Mouse (Mus musculus) bone marrow macrophage, adult 2 months (primary cell): Measurements from ENCODE around the gene Smtnl2. TPM values are rescaled to one million over a fixed set of nuclear protein-coding genes. Genes with fewer than 3 reads are reported as not detected.

Source experiments
- H3K27ac ChIP-seq: 2 replicates; pipeline ENCODE4 v1.5.1; 2012; ENCODE audit warnings: low read depth, low read length; ENCODE audit not compliant: insufficient read depth
- H3K4me1 ChIP-seq: 2 replicates; pipeline ENCODE4 v1.6.1; 2012; ENCODE audit warnings: low read length; ENCODE audit not compliant: control insufficient read depth, insufficient read depth
- H3K4me3 ChIP-seq: 2 replicates; pipeline ENCODE4 v1.5.1; 2012; ENCODE audit warnings: mild to moderate bottlenecking, low read length, moderate library complexity; ENCODE audit not compliant: insufficient read depth
- CTCF ChIP-seq: IDR thresholded peaks from 2 replicates; pipeline ENCODE4 v1.5.1; 2012; ENCODE audit warnings: low read depth, mild to moderate bottlenecking, low read length, moderate library complexity
- POLR2A ChIP-seq: IDR thresholded peaks from 2 replicates; pipeline ENCODE4 v1.6.1; 2012; ENCODE audit warnings: mild to moderate bottlenecking, low read depth, low read length, borderline replicate concordance
- polyA plus RNA-seq: library from polyadenylated mRNA; stranded (reverse); fragments of >200 nt; gene quantifications from 2 replicates; pipeline ENCODE4 v1.2.4, GENCODE M21; 2012; ENCODE audit not compliant: missing spikeins, insufficient read depth, insufficient read length

Smtnl2 gene
- polyA plus RNA-seq, 1 experiment = not detected

- H3K27ac ChIP-seq = no peak overlapping the region
- no peak overlapping the region for H3K4me3 ChIP-seq
- no peaks in the 10 kb centered on the region for H3K4me1 ChIP-seq
- TF ChIP-seq POLR2A (no peak), CTCF (no peak)
These were observed 6.0 kb downstream of the Smtnl2 start for GRCm38 (mm10) chr11:72405532-72405931.

GRCm38 (mm10) chr11:72402969-72403368 lies 8.5 kb downstream of the Smtnl2 start:
- no peaks in the 10 kb centered on the region for H3K4me1 ChIP-seq
- TF ChIP-seq POLR2A = no peak
- no peak for TF ChIP-seq CTCF
- no peak overlapping the region for H3K4me3 ChIP-seq
- no peak overlapping the region for H3K27ac ChIP-seq

- no peaks in the 10 kb centered on the region for H3K4me1 ChIP-seq
- TF ChIP-seq POLR2A = no peak
- no peak for TF ChIP-seq CTCF
- no peak overlapping the region for H3K4me3 ChIP-seq
- no peak overlapping the region for H3K27ac ChIP-seq
These were observed 9.5 kb downstream of the Smtnl2 start for GRCm38 (mm10) chr11:72402017-72402416.

GRCm38 (mm10) chr11:72401068-72401467 lies 10.4 kb downstream of the Smtnl2 start:
- no peak overlapping the region for H3K27ac ChIP-seq
- no peak overlapping the region for H3K4me3 ChIP-seq
- TF ChIP-seq CTCF (no peak), POLR2A (no peak)
- no peaks in the 10 kb centered on the region for H3K4me1 ChIP-seq

- no peaks in the 10 kb centered on the region for H3K4me1 ChIP-seq
- no peak for TF ChIP-seq POLR2A
- no peak for TF ChIP-seq CTCF
These were observed 13.5 kb downstream of the Smtnl2 start for GRCm38 (mm10) chr11:72397811-72398525.

GRCm38 (mm10) chr11:72397072-72397471 lies 14.4 kb downstream of the Smtnl2 start:
- Histone ChIP-seq H3K4me1 (no peaks in the 10 kb centered on the region), H3K4me3 (no peak overlapping the region), H3K27ac (no peak overlapping the region)
- TF ChIP-seq POLR2A (no peak), CTCF (no peak)

More at GRCm38 (mm10) chr11:72397811-72398525, 13.5 kb downstream of the Smtnl2 start:
- H3K4me3 ChIP-seq = no peak overlapping the region
- no peak overlapping the region for H3K27ac ChIP-seq

GRCm38 (mm10) chr11:72396621-72397020 lies 14.9 kb downstream of the Smtnl2 start:
- H3K27ac ChIP-seq = no peak overlapping the region
- H3K4me1 ChIP-seq = no peaks in the 10 kb centered on the region
- no peak overlapping the region for H3K4me3 ChIP-seq
- no peak for TF ChIP-seq POLR2A
- no peak for TF ChIP-seq CTCF

GRCm38 (mm10) chr11:72395652-72396051 lies 15.9 kb downstream of the Smtnl2 start:
- TF ChIP-seq CTCF (no peak), POLR2A (no peak)
- Histone ChIP-seq H3K4me3 (no peak overlapping the region), H3K4me1 (no peaks in the 10 kb centered on the region), H3K27ac (no peak overlapping the region)

- Histone ChIP-seq H3K27ac (no peak overlapping the region), H3K4me1 (no peaks in the 10 kb centered on the region), H3K4me3 (no peak overlapping the region)
- TF ChIP-seq POLR2A (no peak), CTCF (no peak)
These were observed 16.8 kb downstream of the Smtnl2 start for GRCm38 (mm10) chr11:72394694-72395093.

- no peak for TF ChIP-seq POLR2A
- no peak for TF ChIP-seq CTCF
- no peaks in the 10 kb centered on the region for H3K4me1 ChIP-seq
- H3K4me3 ChIP-seq = no peak overlapping the region
- no peak overlapping the region for H3K27ac ChIP-seq
These were observed 17.8 kb downstream of the Smtnl2 start for GRCm38 (mm10) chr11:72393669-72394068.

- Histone ChIP-seq H3K4me3 (no peak overlapping the region), H3K27ac (no peak overlapping the region), H3K4me1 (no peaks in the 10 kb centered on the region)
- no peak for TF ChIP-seq POLR2A
- no peak for TF ChIP-seq CTCF
These were observed 18.3 kb downstream of the Smtnl2 start for GRCm38 (mm10) chr11:72393243-72393642.
